Mouse (Mus musculus): ENCODE data around the gene Cenpe. TPM values are rescaled to one million over a fixed set of nuclear protein-coding genes. Genes with fewer than 3 reads are reported as not detected.
"Not testable (repeated sequence)": the region's sequence is repeated elsewhere in the genome, so short reads cannot be mapped to it uniquely, and the experiment has no call there.

Cenpe gene
- polyA plus RNA-seq (2014; fragmentation: Nextera tagmentation; extraction: Ambion mirVana) = 45.9 and 48.9 TPM in 2 replicates

DNA sequence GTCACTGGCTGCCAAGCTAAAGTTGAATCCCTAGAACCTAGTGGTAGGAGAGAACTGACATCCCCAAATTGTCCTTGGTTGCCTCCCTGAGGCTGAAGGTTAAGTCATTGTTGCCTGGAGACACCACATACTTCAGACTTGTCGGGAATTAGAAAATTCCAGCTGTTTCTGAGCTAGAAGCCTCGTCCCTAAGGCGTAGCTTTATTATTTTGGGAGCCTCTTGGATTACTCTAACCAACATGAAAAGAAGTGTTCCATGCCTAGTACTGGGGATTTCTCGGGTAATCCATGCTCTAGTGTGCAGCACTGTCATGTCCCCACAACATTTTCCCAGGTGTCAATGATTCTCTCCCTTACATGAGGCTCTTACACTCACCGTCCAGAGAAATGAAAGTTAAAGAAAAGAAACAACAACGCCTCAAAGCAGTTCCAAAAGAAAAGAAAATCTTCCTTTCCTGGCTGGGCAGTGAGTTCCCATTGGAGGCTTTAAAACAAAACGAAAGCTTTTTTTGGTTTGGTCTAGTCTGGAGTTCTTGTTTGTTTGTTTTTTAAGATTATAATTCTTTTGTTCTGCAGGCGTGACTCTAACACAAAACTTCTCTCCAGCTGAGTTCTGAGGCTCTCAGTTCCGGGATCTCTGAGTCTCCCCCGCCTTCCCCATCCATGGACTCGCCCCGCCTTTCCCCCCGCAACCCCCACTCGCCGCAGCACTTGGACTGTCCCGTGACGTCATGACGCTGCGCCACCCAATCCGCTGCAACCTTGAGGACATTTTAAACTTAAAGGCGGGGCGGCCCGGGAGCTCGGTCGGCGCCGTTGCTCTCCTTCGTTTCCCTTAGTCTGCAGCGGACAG, at the start of gene Cenpe:
Cenpe (plus strand) TSS at position 733 of the 853 bp plus-strand sequence.
- DNase-seq (ENCODE audit: low spot score, missing footprints) (peak; percentile 99), ATAC-seq (ENCODE audit: low FRiP score) (peak; percentile 94)
- H3K4me2 ChIP-seq = peak within 1 kb of the TSS; percentile 67
- H3K27ac ChIP-seq (ENCODE audit: low read depth, low read length) = no peak within 1 kb of the TSS
- H3K9ac ChIP-seq (ENCODE audit: low read length) = peak within 1 kb of the TSS; percentile 87
- H3K36me3 ChIP-seq (ENCODE audit: control insufficient read depth, insufficient read depth, low read length) = peaks cover 7% of the 10 kb centered on the region
- WGBS = 4% methylated on average over 29 of the region's 29 CpGs
- H3K4me1 ChIP-seq (ENCODE audit: control insufficient read depth, insufficient read depth, low read length) = peaks cover 8% of the 10 kb centered on the region; the same call in 1 of the 2 replicates
- no peaks in the 10 kb centered on the region for H3K9me3 ChIP-seq (ENCODE audit: control insufficient read depth, low read length)
- H3K27me3 ChIP-seq (ENCODE audit: control insufficient read depth, insufficient read depth, low read length) = no peaks in the 10 kb centered on the region
- H3K4me3 ChIP-seq (ENCODE audit: low read depth, low read length) = peak within 1 kb of the TSS; percentile 94

DNA sequence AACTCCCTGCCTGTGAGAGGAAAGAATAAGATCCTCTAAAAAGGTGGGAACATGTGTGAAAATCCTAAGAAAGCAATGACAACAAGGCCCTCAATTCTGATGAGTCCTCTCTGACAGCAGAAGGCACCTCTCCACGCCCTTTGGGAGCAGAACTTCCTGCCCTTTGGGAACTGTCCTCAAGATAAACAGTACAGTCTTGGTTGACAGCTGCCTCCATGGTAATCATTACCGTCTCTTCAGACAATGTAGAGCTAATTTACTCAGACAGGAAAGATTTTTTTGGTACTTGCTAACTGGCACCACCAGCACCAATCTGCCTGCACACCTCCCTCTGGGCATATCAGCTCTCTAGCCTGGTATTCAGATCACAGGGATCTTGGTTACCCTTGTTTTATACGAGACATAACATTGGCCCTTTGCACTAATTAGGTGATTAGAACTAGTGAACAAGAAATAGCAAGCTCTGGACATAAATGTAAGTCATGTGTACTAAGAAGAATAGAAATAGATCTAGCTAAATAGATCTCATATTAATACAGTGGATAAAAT, 40.4 kb upstream of the Cenpe start:
- Histone ChIP-seq H3K27me3 (ENCODE audit: control insufficient read depth, insufficient read depth, low read length) (no peaks in the 10 kb centered on the region), H3K4me1 (ENCODE audit: control insufficient read depth, insufficient read depth, low read length) (no peaks in the 10 kb centered on the region), H3K27ac (ENCODE audit: low read depth, low read length) (no peak overlapping the region), H3K4me3 (ENCODE audit: low read depth, low read length) (no peak overlapping the region), H3K9ac (ENCODE audit: low read length) (no peak overlapping the region), H3K4me2 (no peak overlapping the region), H3K36me3 (ENCODE audit: control insufficient read depth, insufficient read depth, low read length) (no peaks in the 10 kb centered on the region), H3K9me3 (ENCODE audit: control insufficient read depth, low read length) (no peaks in the 10 kb centered on the region)
- ATAC-seq (ENCODE audit: low FRiP score) = no peak
- DNase-seq (ENCODE audit: low spot score, missing footprints) = no peak
- WGBS = 56% methylated on average over 3 of the region's 3 CpGs

DNA sequence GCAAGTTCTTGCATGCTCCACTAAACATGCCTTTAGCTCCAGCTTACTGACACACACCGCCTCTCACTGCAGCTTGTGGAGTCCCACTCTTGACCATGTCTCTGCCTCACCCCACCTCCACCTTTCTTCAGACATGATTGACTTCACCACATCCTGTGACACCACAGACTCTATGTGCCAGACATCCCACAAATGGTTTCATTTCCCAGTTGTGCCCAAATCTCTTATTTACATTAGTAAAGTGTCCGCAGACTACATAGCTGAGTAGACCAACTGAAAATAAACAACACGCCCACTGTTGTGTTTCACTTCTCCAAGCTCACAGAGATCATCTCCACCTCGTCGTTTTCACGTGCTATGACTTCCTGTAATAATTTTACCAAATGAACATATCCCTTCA, 20.5 kb upstream of the Cenpe start:
- no peaks in the 10 kb centered on the region for H3K9me3 ChIP-seq (ENCODE audit: control insufficient read depth, low read length)
- no peak overlapping the region for H3K4me2 ChIP-seq
- WGBS = 92% methylated on average over 6 of the region's 6 CpGs
- H3K4me3 ChIP-seq (ENCODE audit: low read depth, low read length) = no peak overlapping the region
- no peak overlapping the region for H3K9ac ChIP-seq (ENCODE audit: low read length)
- no peaks in the 10 kb centered on the region for H3K4me1 ChIP-seq (ENCODE audit: control insufficient read depth, insufficient read depth, low read length)
- H3K27ac ChIP-seq (ENCODE audit: low read depth, low read length) = no peak overlapping the region
- no peaks in the 10 kb centered on the region for H3K36me3 ChIP-seq (ENCODE audit: control insufficient read depth, insufficient read depth, low read length)
- DNase-seq (ENCODE audit: low spot score, missing footprints) (no peak), ATAC-seq (ENCODE audit: low FRiP score) (no peak)
- H3K27me3 ChIP-seq (ENCODE audit: control insufficient read depth, insufficient read depth, low read length) = no peaks in the 10 kb centered on the region

- H3K27me3 ChIP-seq (ENCODE audit: control insufficient read depth, insufficient read depth, low read length); H3K36me3 ChIP-seq (ENCODE audit: control insufficient read depth, insufficient read depth, low read length); H3K27ac ChIP-seq (ENCODE audit: low read depth, low read length); H3K9ac ChIP-seq (ENCODE audit: low read length); H3K4me3 ChIP-seq (ENCODE audit: low read depth, low read length); ATAC-seq (ENCODE audit: low FRiP score); H3K4me2 ChIP-seq; DNase-seq (ENCODE audit: low spot score, missing footprints); H3K9me3 ChIP-seq (ENCODE audit: control insufficient read depth, low read length); H3K4me1 ChIP-seq (ENCODE audit: control insufficient read depth, insufficient read depth, low read length): not testable (repeated sequence)
- WGBS = 67% methylated on average over 2 of the region's 2 CpGs
These were observed 14.3 kb upstream of the Cenpe start for GRCm38 (mm10) chr3:135198051-135198450.

- H3K36me3 ChIP-seq (ENCODE audit: control insufficient read depth, insufficient read depth, low read length) = no peaks in the 10 kb centered on the region
- H3K4me2 ChIP-seq = no peak overlapping the region
- no peak overlapping the region for H3K4me3 ChIP-seq (ENCODE audit: low read depth, low read length)
- no peak overlapping the region for H3K27ac ChIP-seq (ENCODE audit: low read depth, low read length)
- DNase-seq (ENCODE audit: low spot score, missing footprints) (peak; percentile 26), ATAC-seq (ENCODE audit: low FRiP score) (no peak)
- no peaks in the 10 kb centered on the region for H3K4me1 ChIP-seq (ENCODE audit: control insufficient read depth, insufficient read depth, low read length)
- no peak overlapping the region for H3K9ac ChIP-seq (ENCODE audit: low read length)
- H3K9me3 ChIP-seq (ENCODE audit: control insufficient read depth, low read length) = no peaks in the 10 kb centered on the region
- H3K27me3 ChIP-seq (ENCODE audit: control insufficient read depth, insufficient read depth, low read length) = no peaks in the 10 kb centered on the region
- WGBS = 88% methylated on average over 17 of the region's 17 CpGs
These were observed 11.7 kb upstream of the Cenpe start for GRCm38 (mm10) chr3:135200409-135201303.

- Histone ChIP-seq H3K4me3 (ENCODE audit: low read depth, low read length) (no peak overlapping the region), H3K27me3 (ENCODE audit: control insufficient read depth, insufficient read depth, low read length) (no peaks in the 10 kb centered on the region), H3K27ac (ENCODE audit: low read depth, low read length) (no peak overlapping the region), H3K36me3 (ENCODE audit: control insufficient read depth, insufficient read depth, low read length) (no peaks in the 10 kb centered on the region), H3K9ac (ENCODE audit: low read length) (no peak overlapping the region), H3K4me2 (no peak overlapping the region), H3K4me1 (ENCODE audit: control insufficient read depth, insufficient read depth, low read length) (no peaks in the 10 kb centered on the region; the same call in 1 of the 2 replicates), H3K9me3 (ENCODE audit: control insufficient read depth, low read length) (no peaks in the 10 kb centered on the region)
- no peak for DNase-seq (ENCODE audit: low spot score, missing footprints)
- 48% methylated on average over 4 of the region's 4 CpGs for WGBS
- ATAC-seq (ENCODE audit: low FRiP score) = 0 out of 2 replicates have a peak, but pooled peaks have one; percentile 55
These were observed 5.7 kb upstream of the Cenpe start for GRCm38 (mm10) chr3:135206621-135207020.

GRCm38 (mm10) chr3:135212658-135213350, 467 bp downstream of the Cenpe start:
- no peaks in the 10 kb centered on the region for H3K27me3 ChIP-seq (ENCODE audit: control insufficient read depth, insufficient read depth, low read length)
- peak; percentile 83 for DNase-seq (ENCODE audit: low spot score, missing footprints)
- peaks cover 11% of the 10 kb centered on the region for H3K36me3 ChIP-seq (ENCODE audit: control insufficient read depth, insufficient read depth, low read length)
- WGBS = under 1% methylated on average over 26 of the region's 26 CpGs
- H3K4me2 ChIP-seq = peak overlapping the region; percentile 67
- peak overlapping the region; percentile 94 for H3K4me3 ChIP-seq (ENCODE audit: low read depth, low read length)
- ATAC-seq (ENCODE audit: low FRiP score) = peak; percentile 22; the same call in 1 of the 2 replicates
- H3K27ac ChIP-seq (ENCODE audit: low read depth, low read length) = no peak overlapping the region
- H3K4me1 ChIP-seq (ENCODE audit: control insufficient read depth, insufficient read depth, low read length) = peaks cover 8% of the 10 kb centered on the region; the same call in 1 of the 2 replicates
- peak overlapping the region; percentile 87 for H3K9ac ChIP-seq (ENCODE audit: low read length)
- no peaks in the 10 kb centered on the region for H3K9me3 ChIP-seq (ENCODE audit: control insufficient read depth, low read length)

DNA sequence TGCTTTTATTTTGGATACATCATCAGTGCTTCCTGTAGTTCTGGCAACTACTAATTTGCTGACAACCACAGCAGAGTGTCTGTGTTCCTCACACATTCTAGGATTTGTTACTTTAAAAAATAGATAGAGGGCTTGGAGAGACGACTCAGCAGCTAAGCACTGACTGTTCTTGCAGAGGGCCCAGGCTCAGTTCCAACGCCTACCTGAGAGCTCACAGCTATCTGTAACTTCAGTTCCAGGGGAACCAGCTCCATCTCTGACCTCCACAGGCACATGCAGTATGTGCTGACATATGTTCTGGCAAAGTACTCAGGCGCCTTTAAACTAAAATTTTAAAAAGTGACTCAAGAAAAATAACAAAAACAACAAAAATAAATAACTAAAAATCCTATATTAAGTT, 19.7 kb downstream of the Cenpe start:
- WGBS = 83% methylated on average over 3 of the region's 3 CpGs
- ATAC-seq (ENCODE audit: low FRiP score) (no peak), DNase-seq (ENCODE audit: low spot score, missing footprints) (no peak)
- H3K4me2 ChIP-seq = no peak overlapping the region
- H3K4me1 ChIP-seq (ENCODE audit: control insufficient read depth, insufficient read depth, low read length) = no peaks in the 10 kb centered on the region
- H3K36me3 ChIP-seq (ENCODE audit: control insufficient read depth, insufficient read depth, low read length) = peaks cover 28% of the 10 kb centered on the region
- H3K27me3 ChIP-seq (ENCODE audit: control insufficient read depth, insufficient read depth, low read length) = no peaks in the 10 kb centered on the region
- H3K9me3 ChIP-seq (ENCODE audit: control insufficient read depth, low read length) = no peaks in the 10 kb centered on the region
- H3K27ac ChIP-seq (ENCODE audit: low read depth, low read length) = no peak overlapping the region
- no peak overlapping the region for H3K4me3 ChIP-seq (ENCODE audit: low read depth, low read length)
- no peak overlapping the region for H3K9ac ChIP-seq (ENCODE audit: low read length)
